Mouse (Mus musculus): Measurements from ENCODE around the gene Edil3.
A peak's percentile ranks its signal among the peaks of the same experiment; 100 is the strongest.
"Not testable (repeated sequence)": the region's sequence is repeated elsewhere in the genome, so short reads cannot be mapped to it uniquely, and the experiment has no call there.

The Edil3 gene

DNA sequence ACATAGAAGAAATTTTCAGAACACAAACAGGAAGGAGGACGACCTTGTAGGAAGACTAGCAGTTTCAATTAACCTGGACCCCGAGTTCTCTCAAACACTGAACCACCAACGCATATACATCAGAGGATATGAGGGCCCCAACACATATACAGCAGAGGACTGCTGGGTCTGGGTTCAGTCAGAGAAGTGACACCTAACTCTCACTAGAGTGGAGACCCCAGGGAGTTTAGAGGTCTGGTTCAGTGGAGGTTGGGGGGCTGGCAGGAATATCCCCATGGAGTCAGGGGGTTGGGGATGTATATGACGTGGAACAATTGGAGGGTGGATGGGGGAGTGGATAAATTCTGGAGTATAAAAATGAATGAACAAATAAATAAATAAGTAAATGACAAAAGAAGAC lies 151.1 kb downstream of the Edil3 start:
- no peak for DNase-seq (ENCODE audit: low read depth, low spot score)

DNA sequence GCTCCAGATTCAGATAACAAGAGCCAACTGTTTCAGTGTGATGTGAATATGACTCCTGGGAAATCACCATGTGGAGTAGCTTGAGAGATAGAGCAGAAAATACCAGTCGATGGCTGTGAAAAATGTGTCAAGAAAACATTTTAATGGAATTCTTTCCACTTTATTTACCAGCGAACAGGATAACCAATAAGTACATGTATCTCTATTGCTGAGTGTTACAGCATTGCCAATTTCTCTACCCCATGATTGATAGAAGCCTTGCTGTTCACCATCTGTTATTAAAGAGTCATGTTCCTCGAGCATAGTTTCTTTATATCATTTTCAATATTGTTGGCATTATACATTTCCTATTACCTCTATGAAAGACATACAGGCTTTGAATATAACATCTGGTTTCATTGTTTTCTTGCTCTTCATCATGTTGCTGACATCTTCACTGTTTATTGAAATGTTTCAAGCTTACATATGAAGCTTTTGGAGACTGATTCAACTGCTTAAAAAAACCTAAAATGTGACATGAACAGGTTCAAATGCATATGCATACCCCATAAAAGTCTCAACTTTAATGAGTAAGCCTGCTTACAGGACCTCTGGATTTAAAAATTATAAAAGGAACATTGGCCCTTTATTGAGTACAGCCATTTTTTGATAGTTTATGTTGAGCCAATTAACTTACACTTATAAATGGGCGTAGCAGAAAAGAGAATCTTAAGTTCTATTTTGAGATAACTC lies 186.6 kb downstream of the Edil3 start:
- no peak for DNase-seq (ENCODE audit: low read depth, low spot score)

DNA sequence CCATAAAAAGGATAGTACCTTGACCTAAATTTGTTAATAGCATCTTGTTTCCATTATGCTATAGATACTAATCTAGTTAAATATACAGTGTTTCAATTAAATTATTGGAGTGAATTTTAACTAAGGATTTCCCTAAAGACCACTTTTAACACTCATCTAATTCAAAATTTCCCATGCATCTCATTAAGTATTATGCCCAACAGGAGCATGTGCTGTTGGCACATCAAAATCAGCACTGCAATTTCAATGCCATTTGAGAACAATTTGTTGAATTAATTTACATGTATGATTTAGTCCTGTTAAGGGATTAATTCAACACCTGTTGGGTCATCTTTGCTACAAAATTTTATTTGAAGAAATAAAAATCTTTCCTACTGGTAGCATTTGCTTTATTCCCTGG lies 191.2 kb downstream of the Edil3 start:
- no peak for DNase-seq (ENCODE audit: low read depth, low spot score)

DNA sequence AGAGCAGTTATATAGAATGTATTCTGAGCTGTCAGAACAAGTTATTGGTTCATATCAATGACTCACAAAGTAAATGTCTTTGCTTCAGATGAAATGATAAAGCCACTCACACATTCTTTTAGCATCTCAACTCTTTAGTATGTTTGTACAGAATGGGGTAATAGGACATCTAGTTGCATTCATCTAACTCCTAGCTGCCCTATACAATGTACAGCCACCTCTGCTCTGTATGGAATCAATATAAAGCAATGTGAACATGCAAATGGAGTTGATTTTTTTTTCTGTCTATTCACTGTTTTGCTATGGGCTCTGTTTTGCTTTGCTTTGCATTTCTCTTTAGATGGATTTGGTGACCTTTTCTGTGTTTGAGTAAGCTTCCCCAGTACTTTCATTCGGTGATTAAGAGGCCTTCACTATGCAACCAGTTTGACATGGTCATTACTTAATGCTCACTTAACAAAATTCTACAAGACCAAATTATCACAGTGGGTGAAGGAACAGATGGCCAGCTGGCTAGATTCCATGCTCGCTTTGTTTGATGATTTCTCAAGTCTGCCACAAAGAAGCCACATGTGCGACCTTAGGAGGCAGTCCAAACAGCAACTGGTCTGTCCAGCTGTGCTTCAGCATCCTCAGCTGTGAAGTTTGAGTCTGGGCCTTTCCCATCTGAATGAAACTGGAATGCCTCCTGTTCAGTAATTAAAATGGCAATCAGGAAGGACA lies 208.7 kb downstream of the Edil3 start:
- DNase-seq (ENCODE audit: low read depth, low spot score): no peak

DNA sequence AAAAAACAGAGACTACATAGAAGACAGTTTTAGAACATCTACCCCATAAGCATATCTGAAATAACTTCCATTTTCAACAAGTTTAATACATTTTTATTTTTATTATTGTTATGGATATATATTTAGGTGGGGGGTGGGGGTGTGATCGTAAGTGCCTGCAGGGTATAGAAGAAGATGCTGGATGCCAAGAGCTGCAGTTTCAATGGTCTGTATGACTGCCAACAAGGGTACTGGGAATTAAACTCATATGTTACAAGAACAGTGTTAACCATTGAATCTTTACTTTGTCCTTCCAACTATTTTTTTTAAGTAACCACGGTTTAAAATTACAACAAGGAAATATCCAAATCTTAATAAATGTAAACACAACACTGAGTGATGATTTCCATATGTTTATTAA lies 214.4 kb downstream of the Edil3 start:
- no peak for DNase-seq (ENCODE audit: low read depth, low spot score)

DNA sequence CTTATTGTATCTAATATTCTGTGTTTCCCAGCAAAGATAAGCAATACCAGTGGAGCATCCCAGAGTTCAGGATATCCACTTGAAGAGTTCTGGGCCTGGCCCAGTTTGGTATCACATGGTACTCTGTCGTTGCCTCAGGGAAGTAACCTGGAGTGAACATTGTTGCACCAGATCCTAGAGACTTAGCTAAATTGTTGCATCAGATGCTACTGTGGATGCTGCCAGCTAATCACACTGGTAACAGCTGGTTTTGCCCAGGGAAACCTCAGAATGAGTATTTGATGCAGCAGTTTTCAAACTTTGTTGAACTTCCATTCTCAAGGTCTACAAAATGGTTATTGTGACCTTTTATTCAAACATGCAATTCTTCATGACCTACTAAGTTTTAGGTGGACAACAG lies 220.2 kb downstream of the Edil3 start:
- no peak for DNase-seq (ENCODE audit: low read depth, low spot score)

DNA sequence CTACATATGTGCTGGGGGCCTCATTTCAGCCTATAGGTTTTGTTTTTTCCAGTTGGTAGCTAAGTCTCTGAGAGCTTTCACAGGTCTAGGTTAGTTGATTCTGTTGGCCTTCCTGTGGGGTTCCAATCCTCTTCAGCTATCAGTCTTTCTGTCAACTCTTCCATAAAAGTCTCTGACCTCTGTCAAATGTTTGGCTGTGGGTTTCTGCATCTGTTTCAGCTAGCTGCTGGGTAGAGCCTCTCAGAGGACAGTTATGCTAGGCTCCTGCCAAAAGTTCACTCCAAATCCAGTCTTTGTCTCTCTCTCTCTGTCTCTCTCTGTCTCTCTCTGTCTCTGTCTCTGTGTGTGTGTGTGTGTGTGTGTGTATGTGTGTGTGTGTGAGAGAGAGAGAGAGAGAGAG lies 248.9 kb downstream of the Edil3 start:
- DNase-seq (ENCODE audit: low read depth, low spot score): not testable (repeated sequence)

DNA sequence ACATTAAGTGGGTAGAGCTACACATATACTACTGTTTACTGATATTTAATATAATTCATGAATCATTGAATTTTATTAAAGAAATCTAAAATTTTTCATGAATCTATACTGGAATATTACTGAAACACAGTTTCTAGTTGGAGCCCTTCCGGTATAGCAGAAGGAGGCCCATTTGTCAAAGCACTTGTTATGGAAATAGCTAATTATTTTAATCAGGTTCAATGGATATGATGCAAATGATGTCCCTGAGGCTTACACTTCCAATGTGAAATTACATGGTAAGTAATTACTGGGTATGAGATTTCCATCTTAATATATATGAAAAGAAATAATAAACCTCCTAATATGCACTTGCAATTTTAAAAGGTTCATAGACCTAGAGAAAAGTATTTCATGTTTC lies 254.9 kb downstream of the Edil3 start:
- DNase-seq (ENCODE audit: low read depth, low spot score): no peak

DNA sequence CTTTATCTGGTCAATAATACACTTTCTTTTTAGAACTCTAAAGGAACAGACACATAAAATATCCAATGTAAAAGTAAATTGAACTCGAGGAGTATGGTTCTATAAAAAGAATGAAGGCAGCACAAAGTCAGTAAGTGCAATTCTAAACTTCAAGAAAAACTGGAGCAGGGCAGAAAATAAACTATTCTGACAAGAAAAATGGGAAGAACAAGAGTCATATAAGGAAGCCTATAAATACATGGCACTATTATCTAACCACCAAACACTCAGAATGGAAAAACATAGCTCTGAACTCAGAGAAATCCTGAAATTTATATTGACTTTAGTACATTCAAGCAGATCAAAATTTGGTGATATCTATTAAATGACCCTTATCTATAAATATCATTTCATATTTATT lies 284.6 kb downstream of the Edil3 start:
- no peak for DNase-seq (ENCODE audit: low read depth, low spot score)

DNA sequence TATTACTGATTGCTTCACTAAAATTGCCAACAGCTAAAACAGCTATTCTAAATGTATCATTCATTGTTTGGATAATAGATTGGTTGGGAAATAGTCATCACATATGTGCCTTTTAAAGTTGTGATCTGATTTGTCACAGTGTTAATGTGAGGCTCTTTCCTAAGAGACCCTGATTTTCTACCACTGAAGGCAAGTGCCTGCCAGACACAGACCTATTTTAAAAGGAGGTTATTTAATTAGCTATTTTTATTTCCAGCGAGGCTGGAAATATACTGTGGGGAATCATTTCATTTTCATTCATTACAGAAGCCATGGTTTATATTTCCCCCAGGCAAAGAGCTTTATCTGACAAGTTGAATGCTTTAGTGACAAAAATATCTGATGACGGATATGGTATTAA lies 296.3 kb downstream of the Edil3 start:
- no peak for DNase-seq (ENCODE audit: low read depth, low spot score)

DNA sequence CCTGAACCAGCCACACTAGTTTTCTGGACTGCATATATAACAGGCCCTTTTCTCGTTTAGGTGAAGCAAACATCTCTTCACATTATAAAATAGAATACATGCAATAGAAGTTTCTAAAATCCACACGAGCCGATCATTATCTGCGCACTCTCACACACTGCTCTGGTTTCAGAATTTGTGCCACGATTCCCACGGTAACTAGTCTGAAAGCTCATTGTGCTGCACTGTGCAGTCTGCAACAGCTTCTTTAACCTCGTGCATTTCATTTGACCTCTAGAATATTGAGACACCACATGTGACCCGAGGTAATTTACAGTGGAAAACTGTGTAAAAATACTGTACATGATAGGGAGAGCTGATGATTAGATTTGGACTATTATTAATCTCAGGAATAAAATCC lies 298.5 kb downstream of the Edil3 start:
- no peak for DNase-seq (ENCODE audit: low read depth, low spot score)

DNA sequence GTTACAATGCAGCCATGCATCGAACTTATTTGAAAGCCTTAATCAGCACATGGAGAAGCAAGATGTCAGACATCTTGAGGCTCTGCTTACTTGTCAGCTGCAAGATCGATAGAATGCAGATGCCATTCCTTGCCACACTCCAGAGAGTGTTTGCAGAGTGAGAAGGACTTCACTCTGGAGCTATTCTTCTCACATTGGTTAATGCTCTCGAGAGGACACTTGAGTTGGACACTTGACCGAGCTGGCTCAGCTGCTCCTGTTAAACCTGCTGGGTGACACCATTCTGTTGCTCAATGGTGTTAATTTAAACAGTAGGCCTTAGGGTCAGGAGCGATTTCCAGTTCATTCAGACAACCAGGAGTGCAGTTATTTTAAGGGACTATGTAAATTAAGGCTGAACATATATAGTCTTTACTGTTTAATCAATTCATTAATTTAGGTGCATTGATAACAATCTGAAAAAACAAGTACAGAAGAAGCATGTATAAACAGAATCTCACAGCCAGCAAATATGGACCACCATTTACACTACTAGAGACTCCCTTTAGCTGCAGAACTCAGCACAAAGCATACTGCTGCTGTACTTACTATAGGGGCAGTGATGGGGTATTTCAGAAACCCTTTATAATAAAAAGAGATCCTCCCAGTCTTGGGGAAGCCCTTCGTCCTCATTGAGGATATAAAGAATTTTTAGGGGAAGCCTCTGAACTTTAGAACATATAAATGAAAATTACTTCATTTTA lies 301.4 kb downstream of the Edil3 start:
- no peak for DNase-seq (ENCODE audit: low read depth, low spot score)

DNA sequence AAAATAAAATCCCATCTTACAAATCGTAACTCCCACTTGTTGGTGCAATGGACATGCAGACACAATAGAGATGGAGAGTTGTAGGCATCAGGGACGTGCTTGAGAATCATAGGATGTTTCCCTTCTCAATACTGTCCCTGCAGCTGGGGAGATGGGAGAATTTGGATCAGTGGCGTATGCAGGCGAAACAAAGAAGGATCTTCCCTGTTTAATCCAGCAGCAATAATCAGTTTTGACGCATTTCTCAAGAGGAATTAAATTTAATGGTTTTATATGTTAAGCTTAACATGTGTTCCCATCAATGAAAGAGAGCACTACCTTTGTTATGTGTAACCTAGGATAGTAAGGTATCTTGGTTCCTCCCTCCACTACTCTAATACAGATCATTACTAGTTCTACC lies 302.1 kb downstream of the Edil3 start:
- DNase-seq (ENCODE audit: low read depth, low spot score): no peak

DNA sequence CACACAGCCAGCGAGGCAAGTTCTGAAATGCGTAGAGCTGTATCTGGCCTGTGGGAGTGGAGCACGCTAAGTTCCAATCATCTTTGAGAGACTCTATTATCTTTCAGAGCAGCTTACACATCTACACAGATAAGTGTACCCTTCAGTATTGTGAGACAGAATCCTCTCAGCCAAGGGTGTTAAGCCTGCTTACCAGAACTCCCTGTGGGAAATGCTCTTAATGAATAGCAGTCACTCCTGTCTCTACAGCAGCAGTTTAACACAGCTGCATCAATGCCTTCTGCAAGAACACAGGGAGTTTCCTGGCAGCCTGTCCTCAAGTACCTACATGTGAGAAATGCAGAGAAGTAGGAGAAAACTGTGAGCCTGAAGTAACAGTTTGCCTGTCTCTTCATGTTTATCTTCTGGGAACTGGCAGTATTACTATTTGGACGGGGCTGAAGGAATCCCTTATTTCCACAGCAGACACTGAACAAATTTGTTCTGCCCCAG lies 324.8 kb downstream of the Edil3 start:
- no peak for DNase-seq (ENCODE audit: low read depth, low spot score)

DNA sequence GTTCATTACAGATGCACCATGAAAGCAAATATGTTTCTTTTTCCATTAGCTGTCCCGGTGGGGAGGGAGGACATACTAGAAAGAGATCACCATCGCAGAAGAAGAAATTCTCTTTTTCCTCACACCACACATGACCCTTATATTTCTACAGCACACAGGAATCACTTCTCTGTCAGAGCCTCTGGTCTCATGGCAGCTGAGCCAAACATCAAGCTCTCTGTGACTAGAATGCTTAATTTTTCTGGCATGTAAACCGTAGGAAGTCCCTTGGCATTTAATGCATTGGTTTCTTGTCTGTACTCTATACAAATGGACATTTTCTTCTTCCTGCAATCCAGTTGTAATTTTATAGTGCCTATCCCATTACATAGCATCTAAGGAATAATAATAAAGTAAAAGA lies 330.6 kb downstream of the Edil3 start:
- no peak for DNase-seq (ENCODE audit: low read depth, low spot score)

DNA sequence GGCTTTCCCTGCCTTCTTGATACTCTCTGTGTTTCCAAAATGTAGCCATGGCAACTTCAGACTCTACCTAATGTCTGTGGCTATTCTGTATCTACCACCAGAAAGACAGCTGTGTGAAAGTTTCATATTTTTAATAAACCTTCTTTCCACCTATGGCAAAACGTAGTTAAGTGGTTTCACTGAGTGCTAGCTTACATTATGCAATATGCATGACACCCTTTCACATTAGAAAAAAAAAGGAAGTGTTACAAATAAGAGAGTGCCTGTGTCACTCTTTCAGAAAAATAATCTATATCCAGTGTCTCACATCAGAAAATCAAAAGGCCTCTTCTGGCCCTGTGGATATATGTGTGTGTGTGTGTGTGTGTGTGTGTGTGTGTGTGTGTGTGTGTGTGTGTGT lies 346.7 kb downstream of the Edil3 start:
- no peak for DNase-seq (ENCODE audit: low read depth, low spot score)

DNA sequence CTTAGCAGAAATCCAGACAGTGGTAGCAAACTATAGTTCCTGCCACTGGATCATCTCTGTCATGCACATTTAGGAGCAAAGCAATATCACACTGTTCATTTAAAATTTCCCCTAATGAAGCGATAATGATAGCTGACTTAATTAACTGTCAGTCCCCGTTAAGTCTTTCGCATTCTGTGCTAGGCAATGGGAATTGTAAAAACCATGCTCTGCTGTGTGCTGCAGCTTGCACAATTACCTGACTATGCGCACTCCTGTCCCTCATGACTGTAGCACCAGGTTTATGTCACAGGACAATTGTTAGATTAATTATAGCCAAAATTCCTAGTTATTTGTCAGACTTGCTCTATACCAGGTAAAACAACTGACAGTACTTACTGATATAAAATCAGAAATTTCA lies 348.8 kb downstream of the Edil3 start:
- DNase-seq (ENCODE audit: low read depth, low spot score): no peak

DNA sequence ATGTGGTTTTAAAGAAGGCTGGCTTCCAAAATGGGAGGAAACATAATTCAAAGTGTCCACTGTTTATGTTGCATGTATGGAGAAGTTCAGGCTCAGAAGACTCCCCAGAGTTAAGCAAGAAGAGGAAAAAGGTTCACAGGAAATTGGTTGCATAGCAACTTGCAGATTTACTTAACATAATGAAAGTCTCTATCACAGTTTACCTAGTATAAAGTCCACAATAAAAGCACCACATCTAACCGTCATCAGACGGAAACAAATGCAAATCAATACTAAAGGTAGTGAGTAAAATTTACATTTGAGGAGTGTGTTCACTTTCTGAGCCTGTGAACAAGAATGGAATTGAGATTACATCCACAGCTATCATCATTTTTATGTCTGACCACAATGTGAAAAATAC lies 353.9 kb downstream of the Edil3 start:
- DNase-seq (ENCODE audit: low read depth, low spot score): no peak

DNA sequence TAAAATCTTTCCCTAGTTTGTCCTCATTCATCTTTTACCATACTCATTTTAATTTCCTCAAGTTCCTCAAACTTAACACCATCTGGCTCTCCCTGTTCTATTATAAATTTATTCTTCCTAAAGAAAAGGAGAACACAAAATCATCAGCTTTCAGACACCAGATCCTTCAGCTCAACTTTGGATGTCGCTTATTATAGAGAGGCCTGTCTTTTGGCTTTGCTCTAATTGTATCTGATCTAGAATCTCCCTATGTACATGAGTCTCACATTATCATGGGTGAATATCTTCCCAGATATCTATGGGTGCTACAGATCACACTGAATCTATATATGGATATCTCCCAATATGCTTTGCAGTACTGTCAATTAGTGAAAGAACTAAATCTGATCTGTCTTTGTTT lies 367.8 kb downstream of the Edil3 start:
- DNase-seq (ENCODE audit: low read depth, low spot score): no peak

DNA sequence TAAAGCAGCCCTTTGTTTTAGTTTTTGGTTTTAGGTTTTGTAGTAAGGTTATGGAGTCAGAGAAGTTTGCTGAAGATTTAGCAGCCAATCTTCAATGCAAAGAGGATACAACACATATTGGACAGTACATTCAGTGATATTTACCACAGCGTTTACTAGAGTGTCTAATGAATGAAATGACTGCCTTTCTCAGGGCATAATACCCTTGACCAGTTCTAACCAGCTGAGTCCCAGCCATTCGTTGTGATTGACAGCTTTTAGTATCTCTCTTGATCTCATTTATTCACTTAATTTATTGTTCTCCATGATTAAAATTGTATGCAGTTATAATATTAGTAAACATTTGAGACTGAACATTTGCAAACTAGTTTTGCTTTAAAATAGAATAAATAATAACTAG lies 375.7 kb downstream of the Edil3 start:
- no peak for DNase-seq (ENCODE audit: low read depth, low spot score)

DNA sequence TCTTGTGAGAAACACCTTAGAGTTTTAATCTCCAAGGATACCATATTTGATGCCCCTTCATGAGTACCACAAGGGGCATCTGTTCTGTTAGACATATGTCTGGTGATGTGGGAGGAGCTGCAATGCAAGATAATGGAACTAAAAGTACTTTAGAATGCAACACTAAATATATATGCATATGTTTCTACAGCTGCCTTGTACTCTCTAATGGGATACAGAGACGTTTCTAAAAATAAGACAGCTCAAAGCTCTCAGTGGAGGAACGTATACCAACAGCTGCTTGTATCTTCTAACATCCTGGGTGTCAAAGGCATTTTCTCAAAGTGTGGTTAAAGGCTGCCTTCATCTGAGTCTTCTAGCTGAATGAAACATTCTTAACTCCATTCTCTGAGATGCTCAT lies 378.0 kb downstream of the Edil3 start:
- no peak for DNase-seq (ENCODE audit: low read depth, low spot score)

DNA sequence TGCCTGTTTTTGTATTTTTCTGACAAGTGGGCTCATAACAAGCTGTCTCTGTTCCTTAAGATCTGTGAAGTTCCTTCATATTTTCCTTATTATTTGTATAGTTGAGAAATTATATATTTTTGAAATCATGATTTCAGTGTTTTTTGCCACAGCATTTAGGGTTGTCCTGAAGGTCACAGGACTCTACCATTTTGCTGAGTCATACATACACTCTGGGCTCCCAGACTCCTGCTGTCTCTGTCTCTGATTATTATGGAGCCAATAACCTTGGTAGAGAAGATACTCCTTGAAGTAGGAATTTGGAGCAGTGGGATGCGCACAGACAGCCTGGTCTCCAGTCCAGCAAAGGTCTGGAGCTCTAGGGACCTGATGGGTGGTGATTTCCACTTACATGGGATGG lies 416.8 kb downstream of the Edil3 start:
- peak; percentile 43 for DNase-seq (ENCODE audit: low read depth, low spot score)
